Mouse (Mus musculus) 3T3-L1 (cell line): ENCODE results near the gene Ints13.
"Not testable (repeated sequence)": the region's sequence is repeated elsewhere in the genome, so short reads cannot be mapped to it uniquely, and the experiment has no call there.

ENCODE experiments used
- DNase-seq: peaks from one replicate; pipeline ENCODE4 v3.0.0-alpha.2; 2015; ENCODE audit warnings: low read depth, low spot score

The Ints13 gene

GRCm38 (mm10) chr6:146577310-146578109, at the start of gene Ints13:
Gene Ints13 (minus strand): TSS chr6:146577835.
- peak; percentile 99 for DNase-seq

DNA sequence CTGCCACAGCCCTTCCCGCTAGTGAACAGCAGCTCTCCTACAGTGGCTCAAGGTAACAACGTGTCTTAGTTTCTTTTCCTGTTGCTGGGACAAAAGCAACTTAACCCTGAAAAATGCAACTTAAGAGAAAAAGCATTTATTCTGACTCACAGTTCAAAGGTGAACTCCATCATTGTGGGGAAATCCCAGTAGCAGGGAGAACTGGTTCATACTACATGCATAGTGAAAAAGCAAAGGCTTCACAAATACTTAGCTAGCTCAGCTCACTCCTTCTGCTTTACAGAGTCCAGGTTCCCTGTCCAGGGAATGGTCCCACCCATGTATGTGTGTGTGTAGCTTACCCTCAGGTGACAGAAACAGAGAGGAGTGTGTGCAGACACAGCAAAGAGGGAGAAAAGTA, 39.0 kb upstream of the Ints13 start:
- DNase-seq: peak; percentile 73

DNA sequence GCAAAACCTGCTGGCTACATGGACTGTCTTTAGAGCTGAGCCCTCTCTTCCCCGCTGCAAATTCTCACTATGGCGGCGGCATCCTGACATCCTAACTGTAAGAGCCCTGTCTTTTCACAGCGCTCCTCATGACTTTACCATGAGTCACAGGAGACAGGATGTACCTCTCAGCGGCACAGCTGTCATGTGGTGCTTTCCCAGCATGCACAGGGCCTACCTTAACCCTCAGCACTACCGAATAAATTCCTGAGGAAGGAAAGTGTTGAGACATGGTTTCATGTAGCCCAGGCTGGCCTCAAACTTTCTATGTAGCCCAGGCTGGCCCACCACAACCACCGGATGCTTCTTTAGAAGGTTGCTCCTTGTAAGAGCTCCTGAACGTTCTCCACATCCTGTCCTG, 38.3 kb upstream of the Ints13 start:
- peak; percentile 48 for DNase-seq

- DNase-seq: no peak
Observed at GRCm38 (mm10) chr6:146614541-146614940, 36.9 kb upstream of the Ints13 start.

DNA sequence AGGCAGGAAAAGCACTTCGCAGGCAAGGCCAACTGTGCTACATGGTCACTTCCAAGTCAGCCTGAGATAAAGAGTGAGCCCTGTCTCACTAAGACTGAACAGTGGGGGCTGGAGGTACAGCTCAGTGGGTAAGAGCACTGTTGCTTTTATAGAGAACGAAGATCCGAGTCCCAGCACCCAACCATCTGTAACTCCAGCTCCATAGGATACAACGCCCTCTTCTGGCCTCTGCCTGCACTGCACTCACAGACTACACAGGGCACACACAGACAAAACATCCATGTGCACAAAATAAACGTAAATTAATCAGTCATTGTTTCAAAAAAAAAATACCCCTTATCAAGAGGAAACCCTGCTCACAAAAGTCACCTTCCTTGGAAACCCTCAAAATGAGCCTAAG, 36.3 kb upstream of the Ints13 start:
- no peak for DNase-seq

DNA sequence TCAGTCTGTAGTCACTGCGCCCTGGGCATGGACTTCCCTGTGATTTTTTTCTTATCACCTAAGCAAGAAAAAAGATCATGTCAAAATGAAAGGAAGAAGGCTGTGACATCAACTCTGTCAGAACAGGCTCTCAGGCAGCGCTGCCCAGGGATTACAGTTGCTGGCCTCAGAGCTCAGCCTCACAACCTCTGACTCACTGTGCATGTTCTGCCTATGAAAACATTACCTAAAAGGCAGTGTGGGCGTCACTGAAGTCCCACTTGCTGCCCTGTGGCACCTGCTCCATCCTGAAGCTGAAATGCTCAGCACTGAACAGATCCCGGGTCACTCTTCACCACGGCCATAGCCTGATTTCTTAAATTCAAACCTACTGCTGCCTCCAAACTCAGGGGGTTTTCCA, 35.1 kb upstream of the Ints13 start:
- peak; percentile 41 for DNase-seq

- DNase-seq: no peak
Observed at GRCm38 (mm10) chr6:146611897-146612296, 34.3 kb upstream of the Ints13 start.

DNA sequence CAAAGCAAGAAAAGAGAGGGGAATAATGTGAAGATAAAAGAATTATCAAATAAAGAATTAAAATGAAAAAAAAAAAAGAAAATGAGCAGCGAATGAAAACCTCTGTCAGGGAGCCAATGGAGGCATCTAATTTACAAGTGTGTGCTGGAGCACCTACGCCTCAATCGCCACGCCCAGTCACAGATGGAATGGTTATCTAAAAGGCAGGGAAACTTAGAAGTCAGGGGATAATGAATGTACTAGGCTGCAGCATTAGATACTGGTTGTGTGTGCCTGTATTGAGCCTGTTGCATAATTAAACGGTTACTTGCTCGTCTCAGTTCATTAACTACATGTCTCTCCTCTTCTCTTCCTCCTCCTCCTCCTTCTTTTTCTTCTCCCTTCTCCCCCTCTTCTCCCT, 33.8 kb upstream of the Ints13 start:
- no peak for DNase-seq

DNA sequence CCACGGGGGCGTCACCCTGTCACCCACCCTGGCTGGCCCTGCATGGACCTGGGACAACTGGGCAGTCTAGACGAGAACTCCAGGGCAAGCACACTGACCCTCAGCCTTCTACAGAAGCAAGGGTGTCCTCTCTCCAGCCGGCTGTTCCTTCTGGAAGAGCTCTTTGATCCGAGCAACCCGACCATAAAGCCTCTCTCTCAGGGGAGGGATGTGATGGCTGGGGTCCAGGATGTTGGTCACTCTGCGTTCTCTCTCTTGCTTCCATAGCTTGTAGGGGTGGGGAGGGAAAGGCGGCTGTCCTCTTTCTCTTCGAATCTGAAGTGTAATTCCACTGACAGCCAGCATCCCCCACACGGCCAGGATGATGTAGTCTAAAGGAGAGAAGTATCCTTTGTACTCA, 26.0 kb upstream of the Ints13 start:
- DNase-seq: no peak

GRCm38 (mm10) chr6:146602601-146603000, 25.0 kb upstream of the Ints13 start:
- DNase-seq: no peak

GRCm38 (mm10) chr6:146585134-146585533, 7.5 kb upstream of the Ints13 start:
- no peak for DNase-seq

DNA sequence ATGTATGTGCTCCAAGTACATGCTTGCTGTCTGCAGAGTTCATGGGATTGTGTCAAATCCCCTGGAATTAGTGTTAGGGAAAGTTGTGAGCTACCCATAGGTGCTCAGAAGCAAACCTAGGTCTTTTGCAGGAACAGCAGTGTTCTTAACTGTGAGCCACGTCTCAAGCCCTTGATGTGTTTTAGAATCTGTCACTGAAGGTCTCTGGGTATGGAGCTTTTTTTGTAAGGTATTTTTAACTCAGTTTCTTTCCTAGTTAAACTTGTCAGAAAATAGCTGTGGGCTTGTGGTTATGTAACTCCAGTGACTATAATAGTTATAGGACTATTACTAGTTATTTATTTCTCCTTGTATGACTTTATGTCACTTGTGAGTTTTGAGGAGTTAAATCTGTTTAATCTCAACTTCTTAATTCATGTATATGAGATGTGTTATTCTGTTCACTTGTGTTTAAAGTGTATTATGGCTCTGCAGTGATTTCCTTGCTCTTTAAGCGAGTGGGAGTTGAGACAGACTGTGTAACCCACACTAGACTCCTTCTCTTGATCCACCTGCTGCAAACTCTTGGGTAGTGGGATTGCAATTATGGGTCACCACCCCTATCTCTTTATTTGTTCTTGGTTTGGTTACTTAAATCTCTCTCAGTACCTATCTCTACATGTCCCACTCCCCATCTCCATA, 5.9 kb upstream of the Ints13 start:
- DNase-seq: no peak

GRCm38 (mm10) chr6:146580381-146580926, 2.8 kb upstream of the Ints13 start:
- DNase-seq: no peak

DNA sequence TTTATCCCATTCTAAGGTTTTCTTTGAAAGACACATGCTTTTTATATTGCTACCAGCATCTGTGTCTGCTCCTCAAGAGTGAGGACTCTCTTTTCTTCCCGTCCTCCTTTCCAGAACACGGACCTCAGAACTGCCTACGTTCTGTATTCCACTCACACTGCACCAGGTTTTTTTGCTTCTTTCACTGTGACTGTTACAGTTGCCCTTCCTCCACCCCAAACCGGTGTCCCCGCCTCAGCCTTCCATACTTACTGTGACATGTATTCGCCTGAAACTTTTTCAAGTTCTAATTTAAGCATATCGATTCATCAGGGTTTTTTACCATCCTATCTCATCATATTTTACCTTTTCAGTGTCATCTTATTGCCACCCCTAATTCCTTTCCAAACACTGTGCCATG, 951 bp upstream of the Ints13 start:
- DNase-seq: peak; percentile 58

- DNase-seq: peak; percentile 72
Observed at GRCm38 (mm10) chr6:146578111-146578531, 486 bp upstream of the Ints13 start.

GRCm38 (mm10) chr6:146576903-146577302, 732 bp downstream of the Ints13 start, which contains the start of gene Fgfr1op2:
Gene Fgfr1op2 (plus strand): TSS chr6:146577203.
- DNase-seq: peak; percentile 21

GRCm38 (mm10) chr6:146572073-146572472, 5.6 kb downstream of the Ints13 start:
- no peak for DNase-seq

DNA sequence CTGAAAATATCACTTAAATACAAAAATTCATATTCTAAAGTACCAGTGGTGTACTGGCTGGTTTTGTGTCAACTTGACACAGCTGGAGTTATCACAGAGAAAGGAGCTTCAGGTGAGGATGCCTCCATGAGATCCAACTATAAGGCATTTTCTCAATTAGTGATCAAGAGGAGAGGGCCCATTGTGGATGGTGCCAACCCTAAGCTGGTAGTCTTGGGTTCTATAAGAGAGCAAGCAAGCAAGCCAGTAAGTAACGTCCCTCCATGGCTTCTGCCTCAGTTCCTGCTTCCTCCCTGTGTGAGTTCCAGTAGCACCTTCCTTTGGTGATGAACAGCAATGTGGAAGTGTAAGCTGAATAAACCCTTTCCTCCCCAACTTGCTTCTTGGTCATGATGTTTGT, 15.2 kb downstream of the Ints13 start:
- DNase-seq: not testable (repeated sequence)

GRCm38 (mm10) chr6:146551326-146551725, 26.3 kb downstream of the Ints13 start:
- no peak for DNase-seq

- DNase-seq: no peak
Observed at GRCm38 (mm10) chr6:146550421-146550820, 27.2 kb downstream of the Ints13 start.

- DNase-seq: no peak
Observed at GRCm38 (mm10) chr6:146545289-146545865, 32.3 kb downstream of the Ints13 start.

- DNase-seq: peak; percentile 59
Observed at GRCm38 (mm10) chr6:146544622-146545021, 33.0 kb downstream of the Ints13 start.
